Mouse (Mus musculus) forebrain, embryonic 10.5 days (tissue): Measurements from ENCODE around the gene Gnat3. TPM values are rescaled to one million over a fixed set of nuclear protein-coding genes. Genes with fewer than 3 reads are reported as not detected.
"Not testable (repeated sequence)": the region's sequence is repeated elsewhere in the genome, so short reads cannot be mapped to it uniquely, and the experiment has no call there.

Experiments
- DNase-seq: peaks from one replicate; pipeline ENCODE4 v3.0.0-alpha.2; 2017; ENCODE audit warnings: low spot score; ENCODE audit errors: extremely low spot score
- H3K27ac ChIP-seq: fragments of 300-500 bp; sonication (generic); 2 replicates; pipeline ENCODE4 v1.5.1; 2016; ENCODE audit warnings: mild to moderate bottlenecking
- H3K27me3 ChIP-seq: fragments of 300-500 bp; sonication (generic); 2 replicates; pipeline ENCODE4 v1.6.1; 2016; ENCODE audit warnings: mild to moderate bottlenecking; ENCODE audit not compliant: poor library complexity, severe bottlenecking
- H3K36me3 ChIP-seq: fragments of 300-500 bp; sonication (generic); replicated peaks from 2 replicates; pipeline ENCODE4 v1.6.1; 2016; ENCODE audit warnings: mild to moderate bottlenecking, moderate library complexity
- H3K4me1 ChIP-seq: fragments of 300-500 bp; sonication (generic); 2 replicates; pipeline ENCODE4 v1.6.1; 2016
- H3K4me3 ChIP-seq: fragments of 300-500 bp; sonication (generic); 2 replicates; pipeline ENCODE4 v1.5.1; 2016; ENCODE audit warnings: mild to moderate bottlenecking, moderate library complexity
- H3K9me3 ChIP-seq: fragments of 300-500 bp; sonication (generic); 2 replicates; pipeline ENCODE4 v1.6.1; 2016; ENCODE audit warnings: mild to moderate bottlenecking, moderate library complexity
- WGBS: fragments of 180-500 bp; shearing (Covaris S2); methylation state at CpG from one replicate; pipeline ENCODE4 v1.1.7; 2016; 5-methylcytosine and 5-hydroxymethylcytosine counted together
- polyA plus RNA-seq: library from polyadenylated mRNA; unstranded; fragments of >200 nt; fragmentation: Nextera tagmentation; extraction: Ambion mirVana; gene quantifications from 2 replicates; pipeline ENCODE4 v1.2.1, GENCODE M21; 2016

Gene Gnat3
- not detected in 2 replicates for polyA plus RNA-seq

GRCm38 (mm10) chr5:17962249-17962648 is at the start of gene Gnat3:
Gene Gnat3 (plus strand): TSS chr5:17962549.
- no peak within 1 kb of the TSS for H3K27ac ChIP-seq
- no peaks in the 10 kb centered on the region for H3K36me3 ChIP-seq
- H3K4me1 ChIP-seq = no peaks in the 10 kb centered on the region
- no peak for DNase-seq
- no peaks in the 10 kb centered on the region for H3K27me3 ChIP-seq
- H3K4me3 ChIP-seq = no peak within 1 kb of the TSS
- 95% methylated on average over 5 of the region's 5 CpGs for WGBS
- no peaks in the 10 kb centered on the region for H3K9me3 ChIP-seq

GRCm38 (mm10) chr5:17918966-17919365 is 43.4 kb upstream of the Gnat3 start:
- 89% methylated on average over 5 of the region's 5 CpGs for WGBS
- Histone ChIP-seq H3K9me3 (no peaks in the 10 kb centered on the region), H3K27me3 (no peaks in the 10 kb centered on the region), H3K4me3 (no peak overlapping the region), H3K4me1 (no peaks in the 10 kb centered on the region), H3K36me3 (no peaks in the 10 kb centered on the region), H3K27ac (no peak overlapping the region)
- no peak for DNase-seq

- Histone ChIP-seq H3K4me3 (no peak overlapping the region), H3K4me1 (no peaks in the 10 kb centered on the region), H3K9me3 (no peaks in the 10 kb centered on the region), H3K27me3 (no peaks in the 10 kb centered on the region), H3K27ac (no peak overlapping the region), H3K36me3 (no peaks in the 10 kb centered on the region)
- WGBS = 91% methylated on average over 3 of the region's 3 CpGs
- no peak for DNase-seq
Observed at GRCm38 (mm10) chr5:17923648-17924047, 38.7 kb upstream of the Gnat3 start.

DNA sequence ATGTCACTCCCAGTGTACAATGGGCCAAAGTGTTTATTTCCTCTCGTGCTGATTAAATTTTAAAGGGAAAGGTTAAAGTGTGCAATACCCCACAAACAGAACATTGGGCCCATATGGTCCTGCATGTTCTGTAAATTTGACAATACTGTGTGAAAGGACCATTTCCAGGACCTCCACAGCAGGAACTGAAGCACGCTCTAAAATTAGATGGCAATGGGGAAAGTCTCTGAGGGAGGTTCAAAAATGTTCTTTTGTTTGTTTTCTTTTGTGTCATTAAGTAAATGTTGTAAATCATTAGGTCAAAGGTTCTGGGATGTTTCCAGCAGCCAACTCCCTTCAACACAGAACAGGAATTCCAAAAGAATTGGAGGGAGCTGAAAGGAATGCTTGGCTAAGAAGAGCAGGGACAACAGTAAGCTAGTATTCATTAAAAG is 38.2 kb upstream of the Gnat3 start:
- no peaks in the 10 kb centered on the region for H3K27me3 ChIP-seq
- WGBS = 66% methylated on average over 2 of the region's 2 CpGs
- H3K4me3 ChIP-seq = no peak overlapping the region
- no peaks in the 10 kb centered on the region for H3K36me3 ChIP-seq
- DNase-seq = no peak
- H3K4me1 ChIP-seq = no peaks in the 10 kb centered on the region
- no peak overlapping the region for H3K27ac ChIP-seq
- no peaks in the 10 kb centered on the region for H3K9me3 ChIP-seq

GRCm38 (mm10) chr5:17928471-17928870 is 33.9 kb upstream of the Gnat3 start:
- WGBS = 53% methylated on average over 4 of the region's 4 CpGs
- no peak overlapping the region for H3K4me3 ChIP-seq

GRCm38 (mm10) chr5:17929006-17929567 is 33.3 kb upstream of the Gnat3 start:
- no peaks in the 10 kb centered on the region for H3K36me3 ChIP-seq
- no peaks in the 10 kb centered on the region for H3K9me3 ChIP-seq
- H3K27ac ChIP-seq = no peak overlapping the region
- no peaks in the 10 kb centered on the region for H3K4me1 ChIP-seq
- DNase-seq = no peak
- no peak overlapping the region for H3K4me3 ChIP-seq
- WGBS = 71% methylated on average over 7 of the region's 7 CpGs
- no peaks in the 10 kb centered on the region for H3K27me3 ChIP-seq

More at GRCm38 (mm10) chr5:17928471-17928870, 33.9 kb upstream of the Gnat3 start:
- Histone ChIP-seq H3K27me3 (no peaks in the 10 kb centered on the region), H3K4me1 (no peaks in the 10 kb centered on the region), H3K36me3 (no peaks in the 10 kb centered on the region), H3K9me3 (no peaks in the 10 kb centered on the region), H3K27ac (no peak overlapping the region)
- DNase-seq = no peak

- H3K4me3 ChIP-seq, H3K36me3 ChIP-seq, H3K27me3 ChIP-seq, DNase-seq, H3K9me3 ChIP-seq, H3K4me1 ChIP-seq, H3K27ac ChIP-seq: not testable (repeated sequence)
- WGBS = 95% methylated on average over 2 of the region's 2 CpGs
Observed at GRCm38 (mm10) chr5:17931588-17931987, 30.8 kb upstream of the Gnat3 start.

- Histone ChIP-seq H3K9me3 (no peaks in the 10 kb centered on the region), H3K36me3 (no peaks in the 10 kb centered on the region), H3K4me3 (no peak overlapping the region), H3K27me3 (no peaks in the 10 kb centered on the region), H3K27ac (no peak overlapping the region), H3K4me1 (no peaks in the 10 kb centered on the region)
- DNase-seq = no peak
- 69% methylated on average over 1 of the region's 1 CpGs for WGBS
Observed at GRCm38 (mm10) chr5:17934501-17934900, 27.8 kb upstream of the Gnat3 start.

DNA sequence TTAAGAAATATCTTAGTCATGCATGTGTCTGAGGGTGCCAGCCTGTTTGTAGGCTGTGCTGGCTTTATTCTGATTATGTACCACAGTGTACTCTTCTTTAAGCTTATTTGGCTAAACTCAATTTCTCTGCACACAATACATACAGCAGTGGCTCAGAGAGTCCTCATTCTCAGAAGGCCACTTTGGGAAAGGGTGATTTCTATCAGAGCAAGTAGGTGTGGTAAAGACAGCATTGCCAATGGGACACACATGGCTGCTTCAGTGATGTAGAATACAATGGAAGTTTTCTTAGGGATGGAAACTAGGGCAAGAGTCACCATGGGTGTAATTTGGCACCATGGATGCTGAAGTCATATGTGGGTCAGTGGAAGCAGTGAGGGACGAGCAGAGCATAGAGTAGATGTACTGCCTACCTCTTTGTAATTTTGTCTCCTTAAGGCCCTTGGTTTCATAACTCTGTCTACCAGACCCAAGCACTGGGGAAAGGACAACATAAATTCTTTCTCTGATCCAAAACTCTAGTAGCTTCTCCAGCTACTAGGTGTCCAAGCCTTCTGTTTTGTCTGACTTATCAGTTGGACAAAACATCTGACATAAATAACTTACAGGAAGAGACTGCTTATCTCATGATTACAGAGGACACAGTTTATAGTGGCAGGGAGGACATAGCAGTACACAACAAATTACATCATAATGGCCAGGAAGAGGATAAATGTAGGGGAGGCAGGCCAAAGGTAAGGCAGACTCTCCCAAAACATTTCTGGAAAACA is 24.0 kb upstream of the Gnat3 start:
- H3K36me3 ChIP-seq = no peaks in the 10 kb centered on the region
- no peak overlapping the region for H3K27ac ChIP-seq
- no peaks in the 10 kb centered on the region for H3K4me1 ChIP-seq
- no peaks in the 10 kb centered on the region for H3K27me3 ChIP-seq
- WGBS = 79% methylated on average over 1 of the region's 1 CpGs
- DNase-seq = no peak
- H3K4me3 ChIP-seq = no peak overlapping the region
- no peaks in the 10 kb centered on the region for H3K9me3 ChIP-seq

DNA sequence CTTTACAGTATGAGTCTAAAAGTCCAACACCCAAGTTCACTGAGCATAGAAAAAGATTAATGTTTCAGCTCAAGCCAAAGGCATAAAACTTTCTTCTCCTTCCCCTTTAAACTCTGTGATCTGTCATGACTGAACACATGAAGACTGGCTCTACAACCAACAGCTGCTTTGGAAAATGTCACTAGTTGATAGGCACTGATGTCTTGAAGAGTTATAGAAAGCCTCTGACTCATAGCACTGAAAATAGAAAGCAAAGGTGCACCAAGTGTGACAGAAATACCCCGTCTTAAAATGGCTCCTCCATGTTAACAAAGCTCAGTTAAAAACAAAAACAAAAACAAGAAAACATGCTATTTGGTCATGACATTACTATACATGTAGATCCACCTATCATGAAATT is 5.9 kb upstream of the Gnat3 start:
- 92% methylated on average over 1 of the region's 1 CpGs for WGBS

DNA sequence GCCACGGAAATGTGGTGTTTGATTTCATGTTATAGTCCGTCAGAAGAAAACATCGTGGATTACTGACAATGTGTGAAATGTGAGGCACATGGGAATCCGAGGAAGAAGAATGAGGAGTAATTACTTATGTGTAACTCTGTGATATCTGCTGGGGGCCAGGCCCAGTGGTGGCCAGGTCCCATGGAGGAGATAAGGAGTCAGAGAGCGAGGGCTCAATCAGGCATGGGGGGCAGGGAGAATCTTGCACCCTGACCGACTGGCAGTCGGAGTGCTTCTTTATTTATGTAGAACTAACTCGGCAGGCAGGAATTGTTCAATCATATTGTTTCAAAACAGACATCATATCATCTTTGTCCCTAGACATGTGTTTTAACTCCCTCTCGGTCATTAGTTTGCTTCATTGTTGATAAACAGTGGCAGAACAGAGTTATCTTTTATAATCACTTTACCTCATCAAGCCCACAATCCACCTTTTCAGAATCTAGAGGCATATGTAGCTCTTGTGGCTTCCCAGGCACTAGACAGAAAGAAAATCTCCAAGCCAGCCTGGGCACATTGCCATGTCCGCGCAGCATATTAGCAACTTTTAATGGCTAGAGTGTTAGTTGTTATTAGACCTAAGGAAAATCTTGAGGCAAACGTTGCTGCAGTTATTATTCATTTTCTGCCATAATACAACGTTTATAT is 7.5 kb downstream of the Gnat3 start:
- Histone ChIP-seq H3K9me3 (no peaks in the 10 kb centered on the region), H3K36me3 (no peaks in the 10 kb centered on the region), H3K27me3 (no peaks in the 10 kb centered on the region), H3K4me3 (no peak overlapping the region), H3K4me1 (no peaks in the 10 kb centered on the region), H3K27ac (no peak overlapping the region)
- WGBS = 90% methylated on average over 13 of the region's 13 CpGs
- no peak for DNase-seq

More for the DNA sequence above, 5.9 kb upstream of the Gnat3 start:
- no peak overlapping the region for H3K4me3 ChIP-seq
- no peak for DNase-seq
- no peak overlapping the region for H3K27ac ChIP-seq
- H3K9me3 ChIP-seq = no peaks in the 10 kb centered on the region
- no peaks in the 10 kb centered on the region for H3K36me3 ChIP-seq
- H3K27me3 ChIP-seq = no peaks in the 10 kb centered on the region
- no peaks in the 10 kb centered on the region for H3K4me1 ChIP-seq

DNA sequence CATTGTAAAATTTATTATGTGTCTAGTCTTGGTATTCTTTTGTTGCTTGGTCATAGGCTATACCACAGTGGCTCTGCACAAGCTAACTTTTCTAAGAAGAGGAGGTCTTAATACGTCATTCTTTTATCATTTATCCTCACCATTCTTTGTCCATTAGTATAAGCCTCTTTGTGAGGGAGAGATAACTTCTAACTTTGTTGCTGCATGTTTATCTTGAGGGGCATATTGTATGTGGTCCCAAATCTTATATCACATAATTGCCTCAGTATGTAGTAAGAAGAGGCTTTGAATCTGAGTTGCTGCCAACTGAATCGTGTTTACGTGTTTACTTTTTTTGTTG is 8.0 kb downstream of the Gnat3 start:
- H3K4me1 ChIP-seq = no peaks in the 10 kb centered on the region
- WGBS = 96% methylated on average over 3 of the region's 3 CpGs
- H3K27ac ChIP-seq = no peak overlapping the region

GRCm38 (mm10) chr5:17980501-17981121 is 18.3 kb downstream of the Gnat3 start:
- Histone ChIP-seq H3K4me3 (no peak overlapping the region), H3K27me3 (no peaks in the 10 kb centered on the region), H3K9me3 (0 out of 2 replicates have a peak, but pooled peaks cover 2% of the 10 kb centered on the region), H3K27ac (no peak overlapping the region), H3K4me1 (no peaks in the 10 kb centered on the region), H3K36me3 (no peaks in the 10 kb centered on the region)
- DNase-seq = no peak
- 87% methylated on average over 5 of the region's 5 CpGs for WGBS

More for the DNA sequence above, 8.0 kb downstream of the Gnat3 start:
- H3K9me3 ChIP-seq = no peaks in the 10 kb centered on the region
- no peak overlapping the region for H3K4me3 ChIP-seq
- no peak for DNase-seq
- H3K27me3 ChIP-seq = no peaks in the 10 kb centered on the region
- no peaks in the 10 kb centered on the region for H3K36me3 ChIP-seq
